Mouse (Mus musculus): Measurements from ENCODE around the gene Actr1a. TPM values are rescaled to one million over a fixed set of nuclear protein-coding genes. Genes with fewer than 3 reads are reported as not detected.

Gene Actr1a
- 107 and 113 TPM in 2 replicates for total RNA-seq (2021)
- long read RNA-seq, transcript Actr1a-201 (11 exons, 2,757 nt), result major isoform, 39 of 73 reads
- long read RNA-seq, partial matches to known transcripts, result 26 of 73 reads
- long read RNA-seq, other reads (novel, unspliced or antisense), result 8 of 73 reads

DNA sequence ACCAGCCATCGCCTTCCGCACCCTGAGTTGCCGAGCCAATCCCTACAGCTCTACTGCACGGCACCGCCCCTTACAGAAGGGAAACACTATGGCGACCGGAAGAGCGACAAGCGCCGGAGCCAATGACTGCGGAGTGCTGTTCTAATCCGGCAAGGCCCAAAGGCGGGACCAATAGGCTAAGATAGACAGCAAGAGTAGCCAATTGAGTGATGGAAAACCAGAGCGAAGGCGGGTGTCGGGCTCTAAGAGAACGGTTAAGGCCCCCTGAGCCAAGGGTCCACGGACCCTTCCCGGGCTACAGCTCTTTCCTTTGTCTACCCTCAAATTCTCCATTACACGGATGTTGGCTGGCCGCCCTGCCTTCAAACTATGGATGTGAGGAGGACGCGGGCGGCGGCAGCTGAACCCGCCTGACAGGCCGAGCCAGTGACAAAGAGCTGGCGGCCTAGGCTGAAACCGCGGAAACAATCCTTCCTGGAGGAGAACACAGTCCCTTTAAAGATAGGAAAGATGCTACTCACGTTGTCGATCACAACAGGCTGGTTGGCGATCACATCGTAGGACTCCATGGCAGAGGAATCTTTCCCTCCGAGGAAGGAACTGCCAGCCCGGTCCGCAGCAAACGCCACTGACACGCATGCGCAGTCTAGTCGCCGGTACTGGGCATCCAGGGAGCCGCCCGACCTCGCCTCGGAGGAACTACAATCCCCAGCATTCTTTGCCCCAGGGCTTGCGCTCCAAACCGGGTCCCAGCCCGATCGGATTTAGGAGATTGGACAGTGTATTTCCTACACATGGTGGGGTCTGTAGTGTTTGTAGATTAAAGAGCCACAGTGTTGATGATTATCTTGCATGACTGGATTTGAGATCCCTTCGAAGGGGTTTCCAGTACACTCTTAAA, at the start of gene Actr1a:
TSS of gene Actr1a (minus strand) at position 640 of the 901 bp plus-strand sequence.
- peak; percentile 97 for DNase-seq

DNA sequence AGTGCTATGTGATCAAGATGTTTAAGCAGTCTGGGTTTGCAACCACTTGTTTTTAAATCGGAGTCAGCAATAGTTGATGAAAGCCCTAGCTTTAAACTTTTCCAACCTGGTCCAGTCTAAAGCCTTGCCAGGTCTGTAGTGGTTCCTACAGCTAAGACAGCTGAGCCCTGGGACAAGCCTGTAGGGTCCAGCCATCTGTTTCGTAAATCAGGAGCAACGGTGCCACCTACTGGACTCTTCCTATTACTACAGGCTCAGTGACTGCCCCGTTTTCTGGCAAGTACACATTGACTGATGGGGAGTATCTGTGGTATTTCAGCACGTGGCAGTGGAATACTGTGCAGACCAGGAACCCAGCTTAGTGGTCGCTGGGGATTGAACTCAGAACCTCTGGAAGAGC, 48.7 kb upstream of the Actr1a start:
- peak; percentile 59 for DNase-seq

DNA sequence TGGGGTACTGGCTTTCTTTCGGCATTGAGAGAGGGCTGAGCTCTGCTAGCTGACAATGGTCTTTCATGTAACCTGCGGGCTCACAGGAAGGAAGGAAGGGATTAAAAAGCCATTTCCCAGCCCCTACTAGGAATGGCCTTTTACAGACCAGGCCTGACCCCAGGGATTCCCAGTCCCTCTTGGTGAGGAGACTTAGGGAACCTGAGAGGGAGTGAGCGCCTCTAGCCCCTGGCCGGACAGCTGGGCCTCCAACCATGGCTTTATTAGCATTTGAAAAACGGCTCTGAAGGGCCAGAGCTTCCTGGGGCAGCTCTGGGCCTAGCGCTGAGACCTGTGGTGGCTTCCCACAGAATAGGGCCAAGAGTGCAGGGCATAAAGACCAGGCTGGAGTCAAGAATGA, 48.0 kb upstream of the Actr1a start:
- no peak for DNase-seq

DNA sequence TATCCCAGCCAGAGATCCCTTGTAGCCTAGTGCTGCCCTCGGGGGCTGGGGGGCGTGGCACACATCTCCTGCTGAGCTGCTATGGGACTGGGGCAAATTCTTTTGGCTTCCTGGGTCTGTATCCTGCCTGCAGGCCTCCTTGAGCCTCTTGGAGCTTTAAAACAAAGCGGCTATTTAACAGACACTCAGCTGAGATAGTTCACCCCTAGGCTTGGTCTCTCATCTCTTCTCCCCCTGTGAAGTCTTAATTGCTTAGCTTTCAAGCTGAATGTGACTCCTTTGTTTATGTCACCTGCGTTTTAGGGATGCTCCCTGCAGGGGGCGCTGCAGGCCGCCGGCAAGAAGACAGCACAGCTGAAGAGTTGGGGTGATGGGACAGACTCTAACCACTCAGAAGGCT, 39.9 kb upstream of the Actr1a start:
- no peak for DNase-seq

DNA sequence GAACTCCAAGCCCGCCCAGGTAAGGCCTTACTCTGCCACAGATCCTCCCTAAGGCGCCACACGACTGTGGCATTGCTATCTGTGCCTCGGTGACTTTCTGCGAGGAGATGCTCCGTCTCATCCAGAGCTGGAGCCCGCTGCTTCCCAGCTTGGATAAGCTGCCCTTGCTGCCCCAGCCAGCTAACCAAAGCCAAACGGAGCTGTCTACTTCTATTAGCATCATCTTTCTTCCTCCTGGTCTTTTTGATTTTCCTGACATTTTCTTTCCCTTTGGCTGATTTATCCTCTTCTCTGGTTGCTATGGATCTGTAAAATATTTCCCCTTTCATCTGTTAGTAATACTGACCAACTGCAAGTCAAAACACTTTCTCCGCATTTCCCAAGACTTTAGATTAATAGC, 39.0 kb upstream of the Actr1a start:
- DNase-seq, result no peak

DNA sequence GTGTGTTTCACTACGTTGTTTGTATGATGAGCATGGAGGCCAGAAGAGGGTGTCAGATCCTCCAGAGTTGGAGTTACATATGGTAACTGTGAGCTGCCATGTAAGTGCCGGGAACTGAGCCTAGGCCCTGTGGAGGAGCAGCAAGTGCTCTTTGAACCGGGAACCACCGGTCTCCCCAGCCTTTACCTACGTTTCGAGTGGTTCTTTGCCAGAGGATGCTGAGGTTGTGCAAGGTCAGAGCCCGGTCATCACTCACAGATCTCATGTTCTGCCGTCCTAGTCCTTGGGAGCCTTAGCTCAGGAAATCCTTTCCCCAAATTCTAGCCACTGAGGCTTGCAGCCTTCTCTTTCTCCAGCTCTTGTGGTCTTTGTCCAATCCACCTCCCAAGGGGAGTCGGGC, 38.6 kb upstream of the Actr1a start:
- no peak for DNase-seq

DNA sequence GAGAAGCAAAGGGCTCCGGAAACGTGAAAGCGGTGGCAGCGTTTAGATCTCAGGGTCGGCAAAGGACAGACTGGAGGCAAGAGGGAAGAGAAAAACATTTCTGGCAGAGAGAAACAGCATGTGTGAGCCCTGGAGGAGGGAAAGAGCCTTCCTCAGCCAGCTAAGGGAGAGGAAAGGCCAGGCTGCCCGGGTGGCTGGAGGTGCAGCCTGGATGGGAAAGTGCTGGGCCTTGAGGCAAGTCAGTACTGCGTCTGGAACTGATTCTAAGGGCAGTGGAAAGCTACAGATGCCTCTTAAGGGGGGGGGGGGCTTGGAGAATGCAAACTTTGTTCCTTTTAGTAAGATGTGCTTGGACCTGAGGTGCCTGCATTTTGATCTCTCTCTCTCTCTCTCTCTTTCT, 38.2 kb upstream of the Actr1a start:
- DNase-seq, result no peak

DNA sequence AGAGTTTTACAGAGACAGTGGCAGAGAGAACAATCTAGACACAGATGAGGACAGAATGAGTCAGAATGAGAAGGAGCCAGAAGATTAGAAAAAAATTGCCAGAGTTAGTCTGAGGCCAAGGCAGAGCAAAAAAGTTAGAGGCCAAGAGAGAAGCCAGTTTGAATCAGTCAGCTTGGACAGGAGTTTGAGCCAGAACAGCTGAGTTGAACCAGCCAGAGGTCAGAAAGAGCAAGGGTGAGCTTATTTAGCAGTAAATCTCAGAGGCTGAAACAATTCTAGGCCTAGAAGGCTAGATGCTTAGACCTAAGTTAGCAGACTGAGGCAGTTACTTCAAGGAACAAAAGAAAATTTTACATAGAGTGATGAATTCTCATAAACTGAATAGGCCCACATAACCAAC, 33.7 kb upstream of the Actr1a start:
- DNase-seq, result no peak

DNA sequence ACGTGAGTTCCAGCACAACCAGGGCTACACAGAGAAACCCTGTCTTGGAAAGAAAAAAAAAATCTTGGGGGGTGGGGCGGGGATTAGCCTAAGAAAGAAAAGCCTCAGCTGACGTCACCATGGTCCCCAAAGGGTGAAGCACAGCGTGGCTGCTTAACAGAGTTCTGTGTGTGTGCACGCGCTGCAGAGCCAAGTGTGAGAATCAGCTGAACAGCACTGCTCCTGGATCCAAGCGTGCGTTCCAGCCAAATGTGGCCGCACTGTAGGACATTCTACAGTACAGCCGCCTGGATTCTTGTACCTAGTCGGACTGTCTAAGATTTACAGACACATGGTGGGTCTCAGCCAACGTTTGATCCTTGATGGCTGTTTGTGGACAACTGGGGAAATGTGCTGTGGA, 30.9 kb upstream of the Actr1a start:
- no peak for DNase-seq

DNA sequence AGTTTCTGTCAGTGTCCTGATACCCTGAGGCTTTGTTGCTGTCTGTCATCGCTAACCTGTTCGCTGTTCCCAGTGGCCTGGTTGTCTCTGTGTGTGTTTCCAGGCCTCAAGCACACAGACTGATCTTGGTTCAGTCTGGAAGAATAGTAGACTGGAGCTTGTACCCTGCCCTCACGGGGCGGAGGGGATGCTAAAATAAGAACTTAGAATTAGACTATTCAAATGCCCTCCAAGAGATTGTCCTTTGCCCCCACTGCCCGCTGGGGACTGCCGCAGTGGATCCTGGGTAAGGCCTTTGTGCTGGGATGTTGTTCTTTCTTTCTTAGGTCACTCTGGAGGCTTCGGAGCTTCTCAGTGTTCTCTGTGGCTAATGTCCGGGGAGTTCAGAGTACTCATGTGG, 29.7 kb upstream of the Actr1a start:
- DNase-seq, result no peak

DNA sequence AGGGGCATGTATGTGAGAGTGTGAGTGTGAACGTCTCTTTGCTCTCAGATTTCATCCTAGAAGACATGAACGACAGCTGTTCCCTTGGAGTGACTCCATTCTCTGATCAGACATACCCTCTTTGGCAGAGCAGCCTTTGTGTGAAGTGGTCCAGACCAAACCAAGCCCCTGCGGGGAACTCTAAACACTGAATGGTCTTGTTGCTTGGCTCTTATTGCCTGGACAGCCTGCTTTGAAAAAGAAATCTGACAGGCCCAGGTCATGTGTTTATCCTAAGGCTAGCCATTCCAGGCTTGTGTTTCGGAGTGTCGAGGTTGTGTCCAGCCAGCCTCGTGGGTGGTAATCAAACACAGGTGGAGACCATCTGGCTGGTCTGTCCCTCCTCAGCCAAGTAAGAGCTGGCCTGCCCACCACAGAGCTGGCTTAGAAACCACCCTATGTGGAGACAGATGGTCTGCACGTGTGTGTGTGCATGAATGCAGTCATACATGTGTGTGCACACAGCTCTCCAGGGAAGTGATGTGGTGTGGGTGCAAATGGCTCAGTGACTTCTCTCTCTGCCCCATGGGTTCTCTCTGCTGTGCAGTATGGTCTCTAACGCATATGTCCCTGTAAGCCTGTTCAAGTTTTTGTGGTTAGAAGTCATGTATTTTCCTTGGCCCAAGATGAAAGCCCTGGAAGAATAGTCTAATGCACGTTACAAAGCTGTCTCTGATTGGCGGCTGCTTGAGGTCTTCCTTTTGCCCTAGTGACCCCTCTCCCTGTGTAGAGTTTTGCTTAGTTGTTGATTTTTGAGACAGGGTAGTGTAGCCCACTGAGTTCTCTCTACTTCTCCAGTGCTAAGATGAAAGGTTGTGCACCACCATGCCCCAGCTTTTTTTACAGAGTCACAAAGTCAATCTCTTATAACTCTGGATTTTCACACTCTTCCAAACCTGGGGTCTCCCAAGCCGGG, 27.1 kb upstream of the Actr1a start:
- DNase-seq, result no peak

DNA sequence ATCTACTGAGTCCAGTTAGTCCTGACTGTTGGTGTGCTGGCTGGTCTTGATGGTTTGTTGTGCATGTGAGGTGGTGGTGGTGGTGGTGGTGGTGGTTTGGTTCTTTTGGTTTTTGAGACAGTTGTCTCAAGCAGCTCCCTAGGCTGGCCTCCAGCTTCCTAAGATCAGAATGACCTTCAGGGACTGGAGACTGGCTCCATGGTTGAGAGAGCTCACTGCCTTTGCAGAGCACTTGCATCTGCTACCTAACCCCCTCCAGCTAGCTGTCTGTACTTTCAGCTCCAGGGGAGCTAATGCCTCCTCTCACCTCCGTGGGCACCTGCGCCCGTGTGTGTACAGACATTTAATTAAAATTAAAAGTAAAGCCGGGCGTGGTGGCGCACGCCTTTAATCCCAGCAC, 24.9 kb upstream of the Actr1a start:
- no peak for DNase-seq

DNA sequence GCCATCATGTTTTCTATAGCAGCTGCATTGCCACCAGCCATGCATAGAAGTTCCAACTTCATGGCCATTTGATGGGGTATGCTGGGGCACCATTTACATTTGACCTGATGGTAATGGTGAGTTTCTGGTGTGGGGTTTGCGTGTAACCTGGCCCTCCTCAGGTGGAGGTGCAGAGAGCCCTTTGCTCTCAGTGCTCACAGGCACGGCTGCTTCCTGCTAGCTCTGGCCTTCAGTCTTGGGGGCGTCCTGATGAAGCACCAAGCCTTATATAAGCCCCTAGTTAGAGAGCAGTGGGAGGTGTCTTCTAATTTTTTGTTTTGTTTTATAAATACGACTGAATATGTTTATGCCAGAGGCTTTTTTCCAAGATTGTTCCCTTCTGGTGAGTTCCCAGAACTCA, 22.5 kb upstream of the Actr1a start:
- DNase-seq, result no peak

DNA sequence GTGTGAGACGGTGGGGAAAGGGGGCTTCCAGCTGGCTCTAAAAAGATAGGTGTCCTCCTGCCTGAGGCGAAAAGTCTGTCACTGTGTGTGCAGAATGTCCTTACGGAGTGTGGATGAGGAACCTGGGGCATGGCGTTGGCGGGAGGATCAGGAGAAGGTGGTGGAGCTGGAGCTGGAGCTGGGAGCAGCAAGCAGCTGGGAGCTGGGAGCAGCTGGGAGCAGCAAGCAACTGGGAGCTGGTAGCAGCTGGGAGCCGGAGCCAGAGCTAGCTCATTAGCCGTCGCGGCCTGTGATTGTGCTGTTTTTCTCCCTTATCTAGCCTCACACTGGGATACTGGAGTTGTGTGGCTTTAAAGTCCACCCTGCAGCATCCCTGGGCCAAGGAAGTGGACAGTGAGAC, 20.7 kb upstream of the Actr1a start:
- DNase-seq, result no peak

DNA sequence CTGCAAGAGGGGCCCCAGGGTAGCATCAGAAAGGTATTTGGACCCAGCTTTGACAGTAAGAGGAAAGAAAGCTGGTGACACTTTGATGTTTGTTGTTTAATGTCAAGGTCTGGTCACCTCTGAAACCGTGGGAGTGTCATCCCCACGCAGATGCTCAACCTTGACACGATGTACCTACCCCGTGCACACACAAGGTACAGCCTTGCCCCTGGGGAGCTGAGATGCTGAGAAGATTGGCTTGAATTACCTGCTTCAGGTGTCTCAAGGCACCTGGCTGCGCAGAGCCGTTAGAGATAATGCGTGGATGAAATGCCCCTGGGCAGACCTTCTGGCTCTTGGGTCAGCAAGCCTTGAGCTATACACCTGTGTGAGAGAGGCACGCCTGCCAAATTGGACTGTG, 18.9 kb upstream of the Actr1a start:
- DNase-seq, result no peak

DNA sequence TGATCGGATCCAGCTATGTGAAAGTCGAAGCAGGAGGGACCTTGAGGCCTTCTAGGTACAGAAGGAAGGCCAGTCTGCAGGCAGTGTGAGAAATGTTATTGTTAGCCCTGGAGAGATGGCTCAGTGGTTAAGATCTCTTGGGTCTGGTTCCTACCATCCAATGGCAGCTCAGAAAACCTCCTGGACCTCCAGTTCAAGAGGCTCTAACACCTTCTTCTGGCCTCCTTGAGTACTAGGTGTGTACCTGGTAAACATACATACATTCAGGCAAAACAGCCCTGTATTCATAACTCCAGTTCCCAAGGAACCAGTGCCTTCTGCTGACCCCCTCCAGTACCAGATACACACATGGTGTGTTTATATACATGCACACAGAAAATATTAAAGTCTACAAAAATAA, 18.4 kb upstream of the Actr1a start:
- no peak for DNase-seq

DNA sequence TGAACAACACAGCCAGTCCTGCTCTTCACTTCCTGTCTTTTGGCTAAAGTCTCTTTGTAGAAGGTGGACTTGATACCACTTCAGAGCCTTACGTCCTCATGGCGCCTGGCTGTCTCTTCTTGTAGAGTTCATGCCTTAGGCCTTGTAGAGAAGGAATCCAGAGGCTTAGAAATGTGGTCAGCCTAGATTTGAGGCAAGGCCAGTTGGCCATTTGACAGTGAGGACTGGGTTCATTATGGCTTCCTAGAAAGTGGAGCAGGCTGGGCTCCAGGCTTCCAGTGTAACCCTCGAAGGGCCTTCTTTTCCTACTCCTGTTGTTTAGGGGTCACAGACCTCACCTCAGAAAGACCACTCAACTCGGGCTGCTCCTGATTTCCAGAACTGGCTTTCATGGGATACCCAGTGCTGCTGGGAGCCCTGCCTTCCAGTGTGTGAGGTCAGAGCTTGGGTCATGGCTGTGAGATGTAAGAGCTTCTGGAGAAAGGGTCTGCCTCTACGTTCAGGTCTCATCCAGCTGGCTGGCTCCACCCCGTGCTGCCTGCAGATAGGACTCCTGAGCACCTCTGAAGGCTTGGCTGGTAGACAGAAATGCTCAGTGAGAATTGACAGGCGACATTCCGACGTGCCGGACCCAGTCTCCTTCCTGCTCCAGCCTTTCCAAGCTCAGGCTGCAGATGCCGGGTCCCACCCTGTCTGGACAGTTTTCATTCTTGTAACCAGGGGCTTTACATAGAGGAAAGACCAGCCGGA, 16.7 kb upstream of the Actr1a start:
- no peak for DNase-seq

DNA sequence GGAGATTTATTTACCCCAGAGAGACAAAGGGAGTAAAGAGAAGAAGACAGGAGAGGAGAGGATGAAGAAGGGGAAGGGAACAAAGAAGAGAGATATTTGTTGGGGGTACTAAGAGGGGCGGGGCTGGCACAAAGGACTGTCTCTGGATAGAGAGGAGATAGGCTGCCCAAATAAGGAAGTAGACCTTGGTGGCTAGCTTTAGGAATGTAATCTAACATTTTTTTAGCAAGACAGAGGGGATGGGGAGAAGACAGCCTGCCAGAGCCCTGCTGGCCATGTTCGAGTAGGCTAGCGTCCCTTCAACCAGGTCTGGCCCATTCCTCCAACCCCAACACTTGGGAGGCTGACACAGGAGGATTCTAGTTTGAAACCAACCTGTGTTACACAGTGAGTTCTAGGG, 14.0 kb upstream of the Actr1a start:
- no peak for DNase-seq

DNA sequence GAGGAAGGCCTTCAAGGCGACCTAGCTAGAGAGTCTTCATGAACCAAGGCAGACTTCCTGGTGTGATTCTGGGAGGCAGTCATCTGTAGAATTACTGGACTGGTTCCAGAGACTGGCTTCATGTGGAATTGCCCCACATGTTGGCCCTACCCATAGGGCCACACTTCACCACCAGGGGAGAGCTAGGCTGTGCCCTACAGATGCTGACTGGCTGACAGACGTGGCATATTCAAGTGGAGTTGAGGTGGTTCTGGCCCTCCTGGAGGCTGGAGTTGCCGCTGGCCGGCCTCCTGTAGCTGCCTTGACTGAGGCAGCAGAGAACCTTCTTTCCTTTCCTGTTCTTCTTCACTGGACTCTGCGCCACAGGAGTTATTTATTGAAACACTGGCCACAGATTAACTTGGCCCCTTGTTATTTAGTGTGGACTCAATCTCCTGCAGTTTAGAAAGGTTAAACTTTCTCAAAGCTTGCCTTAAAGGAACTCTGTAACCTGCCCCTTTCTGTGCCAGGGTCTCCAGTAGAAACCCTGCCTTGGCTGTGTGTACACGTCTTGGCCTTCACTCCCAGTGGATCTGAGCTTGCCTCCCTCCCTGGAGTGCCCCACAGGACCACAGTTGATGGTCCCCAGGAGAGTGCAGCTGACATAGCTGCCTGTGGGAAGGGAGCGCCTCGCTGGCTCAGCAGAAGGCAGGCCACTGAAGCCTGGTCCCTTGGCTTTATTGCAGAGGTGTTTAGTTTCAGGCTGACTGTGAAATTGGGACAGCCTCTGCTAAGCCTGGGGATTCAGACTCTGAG, 11.2 kb upstream of the Actr1a start:
- no peak for DNase-seq

DNA sequence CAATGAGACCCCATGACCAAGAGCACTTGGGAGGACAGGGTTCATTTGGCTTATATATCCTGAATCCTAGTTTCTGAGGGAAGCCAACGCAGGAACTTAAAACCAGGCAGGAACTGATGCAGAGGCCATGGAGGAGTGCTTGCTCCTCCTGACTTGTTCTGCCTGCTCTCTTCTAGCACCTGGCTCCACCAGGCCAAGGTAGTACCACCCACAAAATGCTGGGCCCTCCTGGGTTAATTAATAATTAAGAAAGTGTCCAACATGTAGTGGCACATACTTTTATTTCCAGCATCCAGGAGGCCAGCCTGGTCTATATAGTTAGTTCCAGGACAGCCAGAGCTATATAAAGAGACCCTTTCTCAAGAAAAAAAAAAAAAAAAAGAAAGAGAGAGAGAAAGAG, 8.5 kb upstream of the Actr1a start:
- DNase-seq, result no peak

DNA sequence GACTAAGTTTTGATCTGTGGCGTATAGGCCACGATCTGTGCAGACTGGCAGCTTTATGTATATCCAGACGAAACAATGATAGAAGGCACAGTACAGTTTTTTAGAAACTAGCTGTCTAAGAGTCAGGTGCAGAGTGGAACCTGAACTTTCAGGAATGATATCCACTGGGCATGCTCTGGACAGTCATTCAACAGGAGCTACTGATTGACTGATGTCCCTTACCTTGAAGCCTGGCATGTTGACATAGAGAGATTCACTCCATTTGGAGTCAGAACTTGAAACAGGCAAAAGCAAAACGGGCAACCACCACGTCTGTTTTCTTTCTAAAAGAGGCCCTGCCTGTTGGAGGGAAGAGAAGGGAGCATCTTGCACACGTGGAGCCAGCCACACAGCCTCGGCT, 5.0 kb upstream of the Actr1a start:
- DNase-seq, result no peak

All from adrenal gland, postnatal 25 days (tissue).